Mouse (Mus musculus): ENCODE results near the gene Psmd13. TPM values are rescaled to one million over a fixed set of nuclear protein-coding genes. Genes with fewer than 3 reads are reported as not detected.

Gene Psmd13
- polyA plus RNA-seq, 1 experiment from 2014 or later = 246 TPM

- Histone ChIP-seq H3K9ac (replicated peaks; ENCODE audit: low read length) (peak within 1 kb of the TSS; percentile 93), H3K4me2 (replicated peaks; ENCODE audit: low read depth, low read length) (peak within 1 kb of the TSS; percentile 99), H3K36me3 (ENCODE audit: insufficient read depth, low read length) (peaks cover 56% of the 10 kb centered on the region), H3K4me3 (ENCODE audit: low read length) (peak within 1 kb of the TSS; percentile 92), H3K27me3 (ENCODE audit: insufficient read depth, low read length) (no peaks in the 10 kb centered on the region), H3K4me1 (ENCODE audit: insufficient read depth, low read length) (peaks cover 20% of the 10 kb centered on the region), H3K9me3 (ENCODE audit: low read length) (no peaks in the 10 kb centered on the region), H3K27ac (ENCODE audit: low read length) (peak within 1 kb of the TSS; percentile 91)
- 1% methylated on average over 50 of the region's 51 CpGs for WGBS
- peak; percentile 84 for ATAC-seq (ENCODE audit: low FRiP score, low TSS enrichment)
Measured at GRCm38 (mm10) chr7:140855860-140856784, 25.6 kb upstream of the Psmd13 start, which contains the start of gene Gm45785. Gene Gm45785, minus strand, starts transcription at chr7:140856331.

DNA sequence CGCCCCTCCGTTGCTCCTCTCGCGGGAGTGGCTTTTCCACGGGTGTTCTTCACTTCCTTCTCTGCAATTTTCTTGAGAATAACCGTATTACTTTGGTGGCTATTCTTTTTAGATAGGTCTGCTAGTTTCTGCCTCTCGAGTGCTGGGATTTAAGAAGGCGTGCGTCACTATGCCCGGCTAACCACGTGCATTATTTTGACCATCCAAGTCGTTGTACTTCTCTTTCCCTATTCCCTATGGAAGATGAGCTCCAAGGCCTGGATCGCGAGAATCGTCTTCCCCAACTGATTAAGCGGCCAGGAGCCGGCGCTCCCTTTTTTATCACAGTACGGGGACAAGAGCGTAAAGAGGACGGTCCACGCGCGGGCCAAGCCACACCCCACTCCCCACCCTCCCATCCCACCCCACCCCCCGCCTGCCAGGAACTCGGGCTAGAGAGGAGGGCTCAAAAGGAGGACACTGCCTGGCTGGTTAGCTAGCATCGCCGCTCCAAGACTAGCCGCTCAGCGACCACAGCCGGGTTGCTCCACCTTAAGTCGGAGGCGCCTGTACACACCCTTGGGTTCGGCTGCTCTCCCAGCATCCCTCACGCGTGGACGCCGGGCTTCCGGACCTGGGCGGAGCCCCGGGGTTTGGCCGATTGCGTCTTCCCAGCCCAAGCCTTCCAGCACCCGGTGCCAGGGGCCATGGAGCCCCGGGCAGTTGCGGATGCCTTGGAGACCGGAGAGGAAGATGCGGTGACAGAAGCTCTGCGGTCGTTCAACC, 24.8 kb upstream of the Psmd13 start, which contains the start of gene Ric8a:
Gene Ric8a (plus strand): TSS at position 173 of the 765 bp plus-strand sequence.
- peaks cover 20% of the 10 kb centered on the region for H3K4me1 ChIP-seq (ENCODE audit: insufficient read depth, low read length)
- peak within 1 kb of the TSS; percentile 93 for H3K9ac ChIP-seq (replicated peaks; ENCODE audit: low read length)
- WGBS = under 1% methylated on average over 50 of the region's 50 CpGs
- H3K4me2 ChIP-seq (replicated peaks; ENCODE audit: low read depth, low read length) = peak within 1 kb of the TSS; percentile 99
- peak within 1 kb of the TSS; percentile 91 for H3K27ac ChIP-seq (ENCODE audit: low read length)
- peaks cover 57% of the 10 kb centered on the region for H3K36me3 ChIP-seq (ENCODE audit: insufficient read depth, low read length)
- no peaks in the 10 kb centered on the region for H3K27me3 ChIP-seq (ENCODE audit: insufficient read depth, low read length)
- peak within 1 kb of the TSS; percentile 92 for H3K4me3 ChIP-seq (ENCODE audit: low read length)
- H3K9me3 ChIP-seq (ENCODE audit: low read length) = no peaks in the 10 kb centered on the region
- ATAC-seq (ENCODE audit: low FRiP score, low TSS enrichment) = peak; percentile 86

DNA sequence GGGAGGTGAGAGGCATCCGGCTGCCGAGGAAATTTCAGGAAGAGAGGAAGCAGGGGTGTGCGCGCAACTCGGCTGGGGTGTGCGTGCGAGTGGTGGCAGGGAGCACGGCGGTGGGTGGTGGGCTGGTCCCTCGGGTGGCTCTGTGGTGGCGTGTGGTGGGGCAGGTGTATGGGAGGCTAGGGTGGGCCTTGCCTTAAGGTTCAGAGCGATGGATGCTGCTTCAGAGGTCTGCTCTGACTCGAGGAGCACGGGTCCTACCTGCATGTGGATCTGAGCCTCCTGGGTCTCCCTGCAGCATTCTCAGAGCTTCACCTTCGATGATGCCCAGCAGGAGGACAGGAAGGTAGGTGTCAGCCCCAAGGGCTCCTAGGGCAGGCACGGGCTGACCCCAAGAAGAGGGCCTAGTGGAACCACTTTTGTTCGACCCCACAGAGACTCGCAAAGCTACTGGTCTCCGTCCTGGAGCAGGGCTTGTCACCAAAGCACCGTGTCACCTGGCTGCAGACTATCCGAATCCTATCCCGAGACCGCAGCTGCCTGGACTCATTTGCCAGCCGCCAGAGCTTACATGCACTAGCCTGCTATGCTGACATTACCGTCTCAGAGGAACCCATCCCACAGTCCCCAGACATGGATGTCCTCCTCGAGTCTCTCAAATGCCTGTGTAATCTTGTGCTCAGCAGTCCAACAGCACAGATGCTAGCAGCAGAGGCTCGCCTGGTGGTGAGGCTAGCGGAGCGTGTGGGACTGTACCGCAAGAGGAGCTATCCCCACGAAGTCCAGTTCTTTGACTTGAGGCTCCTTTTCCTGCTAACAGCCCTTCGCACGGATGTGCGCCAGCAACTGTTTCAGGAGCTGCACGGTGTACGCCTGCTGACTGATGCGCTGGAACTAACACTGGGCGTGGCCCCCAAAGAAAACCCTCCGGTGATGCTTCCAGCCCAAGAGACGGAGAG, 23.9 kb upstream of the Psmd13 start, which contains the start of gene Bet1l:
Gene Bet1l (minus strand): TSS at position 28 of the 956 bp plus-strand sequence.
- Histone ChIP-seq H3K4me2 (replicated peaks; ENCODE audit: low read depth, low read length) (peak within 1 kb of the TSS; percentile 99), H3K9me3 (ENCODE audit: low read length) (no peaks in the 10 kb centered on the region), H3K9ac (replicated peaks; ENCODE audit: low read length) (peak within 1 kb of the TSS; percentile 93), H3K4me3 (ENCODE audit: low read length) (peak within 1 kb of the TSS; percentile 92), H3K27ac (ENCODE audit: low read length) (peak within 1 kb of the TSS; percentile 91), H3K36me3 (ENCODE audit: insufficient read depth, low read length) (peaks cover 58% of the 10 kb centered on the region), H3K27me3 (ENCODE audit: insufficient read depth, low read length) (no peaks in the 10 kb centered on the region), H3K4me1 (ENCODE audit: insufficient read depth, low read length) (peaks cover 20% of the 10 kb centered on the region)
- WGBS = 31% methylated on average over 40 of the region's 40 CpGs
- peak; percentile 39; the same call in 1 of the 2 replicates for ATAC-seq (ENCODE audit: low FRiP score, low TSS enrichment)

DNA sequence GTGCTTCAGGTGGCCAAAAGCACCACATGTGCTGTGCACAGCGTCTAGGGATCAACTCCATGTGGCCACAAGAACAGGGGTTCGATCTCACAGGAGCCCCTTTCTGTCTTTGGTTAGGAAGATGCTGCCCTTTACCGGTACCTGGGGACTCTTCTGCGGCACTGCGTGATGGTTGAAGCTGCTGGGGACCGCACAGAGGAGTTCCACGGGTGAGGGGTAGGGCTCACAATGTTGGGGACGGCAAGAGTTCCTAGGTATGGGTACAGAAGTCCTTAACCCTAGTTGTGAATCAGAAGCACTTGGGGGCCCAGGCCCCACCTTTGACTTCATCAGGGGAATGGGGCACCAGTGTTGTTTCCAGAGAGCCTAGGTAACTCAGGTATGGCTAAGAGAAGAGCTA, 23.0 kb upstream of the Psmd13 start:
- Histone ChIP-seq H3K4me1 (ENCODE audit: insufficient read depth, low read length) (peaks cover 20% of the 10 kb centered on the region), H3K4me2 (replicated peaks; ENCODE audit: low read depth, low read length) (peak overlapping the region; percentile 99), H3K4me3 (ENCODE audit: low read length) (peak overlapping the region; percentile 92; the same call in 1 of the 2 replicates), H3K27me3 (ENCODE audit: insufficient read depth, low read length) (no peaks in the 10 kb centered on the region), H3K27ac (ENCODE audit: low read length) (no peak overlapping the region), H3K9me3 (ENCODE audit: low read length) (no peaks in the 10 kb centered on the region), H3K9ac (replicated peaks; ENCODE audit: low read length) (peak overlapping the region; percentile 93; the same call in 1 of the 2 replicates), H3K36me3 (ENCODE audit: insufficient read depth, low read length) (peaks cover 58% of the 10 kb centered on the region)
- WGBS = 94% methylated on average over 8 of the region's 8 CpGs
- no peak for ATAC-seq (ENCODE audit: low FRiP score, low TSS enrichment)

DNA sequence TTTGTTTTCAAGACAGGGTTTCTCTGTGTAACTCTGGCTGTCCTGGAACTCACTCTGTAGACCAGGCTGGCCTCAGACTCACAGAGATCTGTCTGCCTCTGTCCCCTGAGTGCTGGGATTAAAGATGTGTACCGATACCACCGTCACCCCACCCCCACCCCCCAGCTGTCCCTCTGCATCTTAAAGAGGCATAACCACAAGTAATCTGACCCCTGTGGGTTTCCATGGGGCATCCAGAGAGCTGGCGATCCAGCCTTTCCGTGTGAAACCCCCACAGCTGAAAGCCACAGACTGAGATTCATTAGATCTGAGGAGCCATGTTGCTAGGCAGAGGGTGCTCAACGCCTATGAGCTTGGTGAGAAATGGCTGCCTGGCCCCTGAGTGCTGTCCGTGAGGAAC, 21.8 kb upstream of the Psmd13 start:
- 68% methylated on average over 6 of the region's 6 CpGs for WGBS
- Histone ChIP-seq H3K27me3 (ENCODE audit: insufficient read depth, low read length) (no peaks in the 10 kb centered on the region), H3K4me1 (ENCODE audit: insufficient read depth, low read length) (peaks cover 18% of the 10 kb centered on the region), H3K36me3 (ENCODE audit: insufficient read depth, low read length) (peaks cover 63% of the 10 kb centered on the region), H3K4me3 (ENCODE audit: low read length) (no peak overlapping the region), H3K9ac (replicated peaks; ENCODE audit: low read length) (no peak overlapping the region), H3K27ac (ENCODE audit: low read length) (no peak overlapping the region), H3K4me2 (replicated peaks; ENCODE audit: low read depth, low read length) (no peak overlapping the region), H3K9me3 (ENCODE audit: low read length) (no peaks in the 10 kb centered on the region)
- no peak for ATAC-seq (ENCODE audit: low FRiP score, low TSS enrichment)

DNA sequence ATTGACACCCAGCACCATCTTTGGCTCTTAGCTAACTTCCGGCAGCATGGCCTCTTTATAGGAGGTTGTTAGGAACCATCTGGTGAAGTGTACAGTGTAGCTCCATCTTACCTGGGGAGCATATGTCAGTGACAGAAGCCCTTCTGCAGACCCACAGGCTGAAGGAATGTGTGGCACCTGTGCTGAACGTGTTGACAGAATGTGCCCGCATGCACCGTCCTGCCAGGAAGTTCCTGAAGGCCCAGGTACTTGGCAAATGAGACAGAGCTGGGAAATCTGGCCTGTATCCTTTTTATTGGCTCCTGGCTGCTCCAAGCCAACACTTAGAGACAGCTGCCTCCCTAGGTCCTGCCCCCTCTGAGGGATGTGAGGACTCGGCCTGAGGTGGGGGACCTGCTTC, 21.0 kb upstream of the Psmd13 start:
- Histone ChIP-seq H3K4me1 (ENCODE audit: insufficient read depth, low read length) (peaks cover 12% of the 10 kb centered on the region), H3K4me2 (replicated peaks; ENCODE audit: low read depth, low read length) (no peak overlapping the region), H3K27me3 (ENCODE audit: insufficient read depth, low read length) (no peaks in the 10 kb centered on the region), H3K4me3 (ENCODE audit: low read length) (no peak overlapping the region), H3K9ac (replicated peaks; ENCODE audit: low read length) (no peak overlapping the region), H3K9me3 (ENCODE audit: low read length) (no peaks in the 10 kb centered on the region), H3K27ac (ENCODE audit: low read length) (no peak overlapping the region), H3K36me3 (ENCODE audit: insufficient read depth, low read length) (peaks cover 63% of the 10 kb centered on the region)
- no peak for ATAC-seq (ENCODE audit: low FRiP score, low TSS enrichment)
- WGBS = 87% methylated on average over 5 of the region's 5 CpGs

DNA sequence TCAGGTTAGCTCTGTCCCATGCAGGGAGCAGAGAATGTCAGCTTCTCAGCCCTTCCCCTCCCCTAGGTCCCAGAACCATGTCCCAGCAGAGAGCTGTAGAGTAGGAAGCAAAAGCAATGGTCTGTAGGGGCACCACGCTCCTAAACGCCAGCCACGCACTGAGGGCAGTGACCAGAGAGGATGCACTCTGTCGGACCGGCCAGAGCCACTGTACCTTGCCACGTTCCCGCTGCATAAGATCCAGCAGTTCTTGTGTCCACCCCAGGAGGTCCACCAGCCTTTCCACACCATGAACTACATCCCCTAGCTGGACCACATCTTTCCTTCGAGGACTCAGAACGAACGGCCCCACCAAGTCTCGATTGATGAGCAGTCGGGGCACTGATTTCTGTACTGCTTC, 17.0 kb upstream of the Psmd13 start:
- Histone ChIP-seq H3K27me3 (ENCODE audit: insufficient read depth, low read length) (no peaks in the 10 kb centered on the region), H3K36me3 (ENCODE audit: insufficient read depth, low read length) (peaks cover 55% of the 10 kb centered on the region), H3K4me2 (replicated peaks; ENCODE audit: low read depth, low read length) (no peak overlapping the region), H3K27ac (ENCODE audit: low read length) (no peak overlapping the region), H3K4me3 (ENCODE audit: low read length) (no peak overlapping the region), H3K4me1 (ENCODE audit: insufficient read depth, low read length) (no peaks in the 10 kb centered on the region), H3K9ac (replicated peaks; ENCODE audit: low read length) (no peak overlapping the region), H3K9me3 (ENCODE audit: low read length) (no peaks in the 10 kb centered on the region)
- WGBS = 84% methylated on average over 12 of the region's 12 CpGs
- no peak for ATAC-seq (ENCODE audit: low FRiP score, low TSS enrichment)

DNA sequence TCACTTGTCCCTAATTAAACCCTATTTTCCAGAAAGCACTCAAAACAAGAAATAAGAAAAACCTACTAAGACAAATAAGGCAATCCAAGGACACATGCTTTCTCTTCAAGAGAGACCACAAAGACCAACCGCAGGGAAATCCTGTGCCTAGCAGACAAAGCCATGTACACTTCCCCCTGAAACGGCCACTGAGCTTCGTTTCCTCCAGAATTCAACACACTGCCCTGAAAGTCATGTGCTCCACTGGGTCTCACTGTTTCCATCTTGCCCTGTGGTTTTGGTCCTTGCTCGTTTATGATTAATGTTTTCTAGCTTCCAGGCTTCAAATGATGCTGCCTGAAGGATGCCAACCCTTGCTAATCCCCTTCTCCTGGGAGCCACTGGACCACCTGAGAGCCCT, 7.5 kb upstream of the Psmd13 start:
- no peak overlapping the region for H3K4me2 ChIP-seq (replicated peaks; ENCODE audit: low read depth, low read length)
- H3K4me3 ChIP-seq (ENCODE audit: low read length) = no peak overlapping the region
- H3K9me3 ChIP-seq (ENCODE audit: low read length) = no peaks in the 10 kb centered on the region
- no peak for ATAC-seq (ENCODE audit: low FRiP score, low TSS enrichment)
- 87% methylated on average over 4 of the region's 4 CpGs for WGBS
- no peak overlapping the region for H3K9ac ChIP-seq (replicated peaks; ENCODE audit: low read length)
- H3K4me1 ChIP-seq (ENCODE audit: insufficient read depth, low read length) = no peaks in the 10 kb centered on the region
- H3K27me3 ChIP-seq (ENCODE audit: insufficient read depth, low read length) = no peaks in the 10 kb centered on the region
- peaks cover 16% of the 10 kb centered on the region; the same call in 1 of the 2 replicates for H3K36me3 ChIP-seq (ENCODE audit: insufficient read depth, low read length)
- no peak overlapping the region for H3K27ac ChIP-seq (ENCODE audit: low read length)

GRCm38 (mm10) chr7:140877364-140877763, 4.4 kb upstream of the Psmd13 start:
- 91% methylated on average over 6 of the region's 6 CpGs for WGBS
- Histone ChIP-seq H3K36me3 (ENCODE audit: insufficient read depth, low read length) (peaks cover 16% of the 10 kb centered on the region; the same call in 1 of the 2 replicates), H3K9me3 (ENCODE audit: low read length) (no peaks in the 10 kb centered on the region)

More at GRCm38 (mm10) chr7:140877364-140877763, 4.4 kb upstream of the Psmd13 start:
- Histone ChIP-seq H3K4me3 (ENCODE audit: low read length) (no peak overlapping the region), H3K4me1 (ENCODE audit: insufficient read depth, low read length) (peaks cover 8% of the 10 kb centered on the region), H3K27me3 (ENCODE audit: insufficient read depth, low read length) (no peaks in the 10 kb centered on the region), H3K4me2 (replicated peaks; ENCODE audit: low read depth, low read length) (no peak overlapping the region), H3K9ac (replicated peaks; ENCODE audit: low read length) (no peak overlapping the region), H3K27ac (ENCODE audit: low read length) (no peak overlapping the region)
- ATAC-seq (ENCODE audit: low FRiP score, low TSS enrichment) = no peak
